Mouse (Mus musculus) neural tube, embryonic 11.5 days (tissue): ENCODE results near the gene Banp. TPM values are rescaled to one million over a fixed set of nuclear protein-coding genes. Genes with fewer than 3 reads are reported as not detected.
A peak's percentile ranks its signal among the peaks of the same experiment; 100 is the strongest.

ENCODE experiments used
- ATAC-seq: fragments of 200-750 bp; cut with Nextera tagmentation; 2 replicates; pipeline ENCODE4 v1.8.0; 2017; ENCODE audit warnings: moderate number of reproducible peaks, mild to moderate bottlenecking, moderate TSS enrichment, moderate library complexity; ENCODE audit not compliant: insufficient read depth, low FRiP score, low TSS enrichment
- DNase-seq: peaks from one replicate; pipeline ENCODE4 v3.0.0-alpha.2; 2015; ENCODE audit warnings: low spot score
- H3K27ac ChIP-seq: fragments of 300-500 bp; sonication (generic); 2 replicates; pipeline ENCODE4 v1.5.1; 2014; ENCODE audit warnings: low read depth, mild to moderate bottlenecking, low read length
- H3K27me3 ChIP-seq: fragments of 300-500 bp; sonication (generic); 2 replicates; pipeline ENCODE4 v1.6.1; 2014; ENCODE audit warnings: mild to moderate bottlenecking, low read length, mixed read lengths; ENCODE audit not compliant: control insufficient read depth, insufficient read depth
- H3K36me3 ChIP-seq: fragments of 300-500 bp; sonication (generic); 2 replicates; pipeline ENCODE4 v1.6.1; 2014; ENCODE audit warnings: mild to moderate bottlenecking, low read length, moderate library complexity, mixed read lengths; ENCODE audit not compliant: control insufficient read depth, insufficient read depth
- H3K4me1 ChIP-seq: fragments of 300-500 bp; sonication (generic); 2 replicates; pipeline ENCODE4 v1.6.1; 2014; ENCODE audit warnings: low read length, mixed read lengths; ENCODE audit not compliant: control insufficient read depth, insufficient read depth
- H3K4me2 ChIP-seq: fragments of 300-500 bp; sonication (generic); 2 replicates; pipeline ENCODE4 v1.6.1; 2014; ENCODE audit warnings: low read depth, mild to moderate bottlenecking, moderate library complexity
- H3K4me3 ChIP-seq: fragments of 300-500 bp; sonication (generic); 2 replicates; pipeline ENCODE4 v1.5.1; 2014; ENCODE audit warnings: low read depth, low read length
- H3K9ac ChIP-seq: fragments of 300-500 bp; sonication (generic); 2 replicates; pipeline ENCODE4 v1.6.1; 2014; ENCODE audit warnings: mild to moderate bottlenecking, low read length
- H3K9me3 ChIP-seq: fragments of 300-500 bp; sonication (generic); 2 replicates; pipeline ENCODE4 v1.6.1; 2016; ENCODE audit warnings: low read length; ENCODE audit not compliant: control insufficient read depth
- WGBS: fragments of 180-500 bp; shearing (Covaris S2); extraction: QIAGEN DNeasy Blood & Tissue Kit; methylation state at CpG from one replicate; pipeline ENCODE4 v1.1.7; 2014; 5-methylcytosine and 5-hydroxymethylcytosine counted together
- polyA plus RNA-seq: library from polyadenylated mRNA; unstranded; fragments of >200 nt; fragmentation: Nextera tagmentation; extraction: Ambion mirVana; gene quantifications from 2 replicates; pipeline ENCODE4 v1.2.1, GENCODE M21; 2014

Banp gene
- 60.6 and 61.4 TPM in 2 replicates for polyA plus RNA-seq

GRCm38 (mm10) chr8:121949222-121949800 lies at the start of gene Banp:
TSS of gene Banp (plus strand) at chr8:121949750.
- peak within 1 kb of the TSS; percentile 89 for H3K4me2 ChIP-seq
- no peaks in the 10 kb centered on the region for H3K27me3 ChIP-seq
- H3K4me1 ChIP-seq: peaks cover 21% of the 10 kb centered on the region
- 67% methylated on average over 6 of the region's 6 CpGs for WGBS
- H3K4me3 ChIP-seq: peak within 1 kb of the TSS; percentile 94
- H3K36me3 ChIP-seq: no peaks in the 10 kb centered on the region
- H3K9ac ChIP-seq: peak within 1 kb of the TSS; percentile 98
- H3K27ac ChIP-seq: peak within 1 kb of the TSS; percentile 95
- no peaks in the 10 kb centered on the region for H3K9me3 ChIP-seq
- DNase-seq (no peak), ATAC-seq (no peak)

GRCm38 (mm10) chr8:121901498-121902236 lies 47.9 kb upstream of the Banp start:
- Histone ChIP-seq H3K9me3 (no peaks in the 10 kb centered on the region), H3K27ac (no peak overlapping the region), H3K36me3 (no peaks in the 10 kb centered on the region), H3K4me3 (no peak overlapping the region), H3K4me2 (no peak overlapping the region), H3K27me3 (no peaks in the 10 kb centered on the region), H3K4me1 (peaks cover 35% of the 10 kb centered on the region), H3K9ac (no peak overlapping the region; the same call in 1 of the 2 replicates)
- ATAC-seq (no peak), DNase-seq (no peak)
- WGBS: 46% methylated on average over 8 of the region's 8 CpGs

- peaks cover 18% of the 10 kb centered on the region for H3K4me1 ChIP-seq
- no peak overlapping the region for H3K27ac ChIP-seq
- ATAC-seq: no peak
- H3K27me3 ChIP-seq: no peaks in the 10 kb centered on the region
- H3K4me3 ChIP-seq: no peak overlapping the region
- no peak for DNase-seq
- H3K4me2 ChIP-seq: no peak overlapping the region; the same call in 1 of the 2 replicates
- H3K9ac ChIP-seq: no peak overlapping the region
- H3K36me3 ChIP-seq: no peaks in the 10 kb centered on the region
- WGBS: 72% methylated on average over 6 of the region's 6 CpGs
- H3K9me3 ChIP-seq: no peaks in the 10 kb centered on the region
These were observed 45.6 kb upstream of the Banp start for GRCm38 (mm10) chr8:121903977-121904376.

GRCm38 (mm10) chr8:121904999-121905398 lies 44.6 kb upstream of the Banp start:
- H3K27me3 ChIP-seq: no peaks in the 10 kb centered on the region
- H3K4me1 ChIP-seq: peaks cover 16% of the 10 kb centered on the region
- H3K4me2 ChIP-seq: no peak overlapping the region; the same call in 1 of the 2 replicates
- H3K9me3 ChIP-seq: no peaks in the 10 kb centered on the region
- DNase-seq (no peak), ATAC-seq (no peak)
- H3K27ac ChIP-seq: no peak overlapping the region
- no peaks in the 10 kb centered on the region for H3K36me3 ChIP-seq
- WGBS: 87% methylated on average over 9 of the region's 9 CpGs
- H3K9ac ChIP-seq: no peak overlapping the region
- no peak overlapping the region for H3K4me3 ChIP-seq

- whole genome bisulfite sequencing: 82% methylated on average over 1 of the region's 1 CpGs
- Histone ChIP-seq H3K4me3 (peak overlapping the region; percentile 78; the same call in 1 of the 2 replicates), H3K36me3 (no peaks in the 10 kb centered on the region), H3K27me3 (no peaks in the 10 kb centered on the region), H3K9ac (no peak overlapping the region; the same call in 1 of the 2 replicates), H3K9me3 (no peaks in the 10 kb centered on the region), H3K27ac (no peak overlapping the region), H3K4me2 (peak overlapping the region; percentile 95), H3K4me1 (peaks cover 16% of the 10 kb centered on the region)
- DNase-seq (no peak), ATAC-seq (no peak)
These were observed 44.1 kb upstream of the Banp start for GRCm38 (mm10) chr8:121905420-121905819.

GRCm38 (mm10) chr8:121905864-121906263 lies 43.7 kb upstream of the Banp start:
- H3K36me3 ChIP-seq: no peaks in the 10 kb centered on the region
- H3K9me3 ChIP-seq: no peaks in the 10 kb centered on the region
- H3K9ac ChIP-seq: peak overlapping the region; percentile 8; the same call in 1 of the 2 replicates
- peaks cover 16% of the 10 kb centered on the region for H3K4me1 ChIP-seq
- H3K27ac ChIP-seq: no peak overlapping the region
- no peak for DNase-seq
- WGBS: 40% methylated on average over 5 of the region's 5 CpGs
- peak overlapping the region; percentile 78 for H3K4me3 ChIP-seq
- H3K27me3 ChIP-seq: no peaks in the 10 kb centered on the region
- H3K4me2 ChIP-seq: peak overlapping the region; percentile 95
- ATAC-seq: no peak

GRCm38 (mm10) chr8:121906542-121907512 lies 42.7 kb upstream of the Banp start:
- peak; percentile 63 for ATAC-seq
- H3K27ac ChIP-seq: no peak overlapping the region
- under 1% methylated on average over 71 of the region's 72 CpGs for WGBS
- peak overlapping the region; percentile 78 for H3K4me3 ChIP-seq
- peaks cover 15% of the 10 kb centered on the region for H3K4me1 ChIP-seq
- H3K4me2 ChIP-seq: peak overlapping the region; percentile 95
- H3K9ac ChIP-seq: peak overlapping the region; percentile 75
- DNase-seq: peak; percentile 66
- no peaks in the 10 kb centered on the region for H3K27me3 ChIP-seq
- no peaks in the 10 kb centered on the region for H3K36me3 ChIP-seq
- no peaks in the 10 kb centered on the region for H3K9me3 ChIP-seq

- Histone ChIP-seq H3K4me3 (peak within 1 kb of the TSS; percentile 78), H3K4me2 (peak within 1 kb of the TSS; percentile 95), H3K27ac (no peak within 1 kb of the TSS), H3K9ac (peak within 1 kb of the TSS; percentile 75), H3K27me3 (no peaks in the 10 kb centered on the region), H3K36me3 (no peaks in the 10 kb centered on the region), H3K9me3 (no peaks in the 10 kb centered on the region), H3K4me1 (peaks cover 13% of the 10 kb centered on the region)
- WGBS: 0% methylated on average over 54 of the region's 61 CpGs
- ATAC-seq (peak; percentile 87), DNase-seq (peak; percentile 98)
These were observed 41.8 kb upstream of the Banp start, which contains the start of gene Slc7a5 for GRCm38 (mm10) chr8:121907587-121908248. TSS of gene Slc7a5 (minus strand) at chr8:121907694.
